Mouse (Mus musculus) embryonic facial prominence, embryonic 11.5 days (tissue): ENCODE measurements around the gene 4921524J17Rik. TPM values are rescaled to one million over a fixed set of nuclear protein-coding genes. Genes with fewer than 3 reads are reported as not detected.

ENCODE experiments used
- ATAC-seq: fragments of 200-750 bp; cut with Nextera tagmentation; replicated peaks from 2 replicates; pipeline ENCODE4 v1.8.0; 2017; ENCODE audit warnings: low read depth; ENCODE audit not compliant: insufficient number of reproducible peaks, low FRiP score, low TSS enrichment
- DNase-seq: peaks from one replicate; pipeline ENCODE4 v3.0.0-alpha.2; 2015; ENCODE audit warnings: low spot score
- H3K27ac ChIP-seq: fragments of 300-500 bp; sonication (generic); replicated peaks from 2 replicates; pipeline ENCODE4 v1.5.1; 2014; ENCODE audit warnings: mild to moderate bottlenecking, low read depth, low read length, control low read depth
- H3K27me3 ChIP-seq: fragments of 300-500 bp; sonication (generic); 2 replicates; pipeline ENCODE4 v1.6.1; 2014; ENCODE audit warnings: mild to moderate bottlenecking, low read length, moderate library complexity, mixed read lengths; ENCODE audit not compliant: control insufficient read depth, insufficient read depth
- H3K36me3 ChIP-seq: fragments of 300-500 bp; sonication (generic); replicated peaks from 2 replicates; pipeline ENCODE4 v1.6.1; 2014; ENCODE audit warnings: low read depth, mild to moderate bottlenecking, low read length, moderate library complexity, mixed read lengths; ENCODE audit not compliant: control insufficient read depth, insufficient read depth
- H3K4me1 ChIP-seq: fragments of 300-500 bp; sonication (generic); 2 replicates; pipeline ENCODE4 v1.6.1; 2014; ENCODE audit warnings: low read length, mixed read lengths; ENCODE audit not compliant: control insufficient read depth, insufficient read depth
- H3K4me2 ChIP-seq: fragments of 300-500 bp; sonication (generic); 2 replicates; pipeline ENCODE4 v1.6.1; 2014; ENCODE audit warnings: low read depth, mild to moderate bottlenecking, control low read depth, low read length, moderate library complexity
- H3K4me3 ChIP-seq: fragments of 300-500 bp; sonication (generic); 2 replicates; pipeline ENCODE4 v1.5.1; 2014; ENCODE audit warnings: low read depth, low read length, control low read depth
- H3K9ac ChIP-seq: fragments of 300-500 bp; sonication (generic); replicated peaks from 2 replicates; pipeline ENCODE4 v1.6.1; 2014; ENCODE audit warnings: mild to moderate bottlenecking, control low read depth, low read length
- H3K9me3 ChIP-seq: fragments of 300-500 bp; sonication (generic); replicated peaks from 2 replicates; pipeline ENCODE4 v1.6.1; 2016; ENCODE audit warnings: mild to moderate bottlenecking, low read length, inconsistent platforms, mixed read lengths; ENCODE audit not compliant: control insufficient read depth
- WGBS: fragments of 180-500 bp; shearing (Covaris S2); extraction: QIAGEN DNeasy Blood & Tissue Kit; methylation state at CpG from one replicate; pipeline ENCODE4 v1.1.7; 2014; 5-methylcytosine and 5-hydroxymethylcytosine counted together
- polyA plus RNA-seq: library from polyadenylated mRNA; unstranded; fragments of >200 nt; fragmentation: Nextera tagmentation; extraction: Ambion mirVana; gene quantifications from 2 replicates; pipeline ENCODE4 v1.2.1, GENCODE M21; 2014

Gene 4921524J17Rik
- polyA plus RNA-seq, 1 experiment from 2014 or later: 65.5 TPM

- Histone ChIP-seq H3K4me2 (no peak overlapping the region), H3K36me3 (no peaks in the 10 kb centered on the region), H3K4me1 (no peaks in the 10 kb centered on the region), H3K9me3 (no peaks in the 10 kb centered on the region), H3K27ac (no peak overlapping the region), H3K4me3 (no peak overlapping the region), H3K27me3 (no peaks in the 10 kb centered on the region), H3K9ac (no peak overlapping the region)
- WGBS: 53% methylated on average over 6 of the region's 6 CpGs
- DNase-seq: no peak
- no peak for ATAC-seq
These were observed 40.2 kb upstream of the 4921524J17Rik start for GRCm38 (mm10) chr8:85472800-85473199.

DNA sequence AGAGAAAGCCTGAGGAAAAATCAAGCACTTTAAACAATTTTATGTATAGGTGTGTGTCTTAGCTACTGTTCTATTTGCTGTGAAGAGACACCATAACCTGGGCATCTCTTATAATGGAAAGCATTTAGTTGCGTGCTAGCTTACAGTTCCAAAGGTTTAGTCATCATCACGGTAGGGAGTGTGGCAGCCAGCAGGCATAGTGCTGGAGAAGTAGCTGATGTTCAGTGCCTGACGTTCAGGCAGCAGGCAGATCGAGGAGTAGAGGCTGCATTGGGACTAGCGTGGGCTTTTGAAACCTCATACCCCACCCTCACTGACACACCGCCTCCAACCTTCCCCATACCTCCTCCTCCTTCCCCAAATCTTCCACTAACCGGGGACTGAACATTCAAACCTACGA, 38.1 kb upstream of the 4921524J17Rik start:
- H3K4me3 ChIP-seq: no peak overlapping the region
- H3K9ac ChIP-seq: no peak overlapping the region
- no peaks in the 10 kb centered on the region for H3K4me1 ChIP-seq
- no peak overlapping the region for H3K4me2 ChIP-seq
- no peaks in the 10 kb centered on the region for H3K36me3 ChIP-seq
- DNase-seq: no peak
- H3K9me3 ChIP-seq: no peaks in the 10 kb centered on the region
- WGBS: 83% methylated on average over 8 of the region's 8 CpGs
- H3K27me3 ChIP-seq: no peaks in the 10 kb centered on the region
- ATAC-seq: no peak
- no peak overlapping the region for H3K27ac ChIP-seq

DNA sequence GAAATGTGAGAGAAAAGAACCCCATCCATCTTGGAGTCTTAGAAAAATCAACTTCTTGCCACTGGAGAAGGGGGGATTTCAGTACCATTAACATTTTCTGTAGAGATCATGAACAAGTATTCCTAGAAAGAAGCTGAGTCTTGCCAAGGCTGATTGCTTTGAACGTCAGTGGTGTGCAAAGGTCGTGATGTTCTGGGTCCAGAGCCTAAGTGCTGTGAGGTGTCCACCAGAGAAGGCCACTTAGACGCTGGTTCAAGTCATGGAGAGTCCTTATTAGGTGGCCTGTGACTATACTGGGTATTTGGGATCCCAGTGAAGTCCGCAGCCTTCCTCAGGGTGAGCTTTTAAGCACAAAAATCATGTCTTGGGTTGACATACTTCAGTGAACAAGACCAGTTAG, 33.4 kb upstream of the 4921524J17Rik start:
- Histone ChIP-seq H3K4me1 (no peaks in the 10 kb centered on the region), H3K4me2 (no peak overlapping the region), H3K36me3 (no peaks in the 10 kb centered on the region), H3K9ac (no peak overlapping the region), H3K27me3 (no peaks in the 10 kb centered on the region), H3K27ac (no peak overlapping the region), H3K4me3 (no peak overlapping the region), H3K9me3 (no peaks in the 10 kb centered on the region)
- WGBS: 89% methylated on average over 4 of the region's 4 CpGs
- ATAC-seq (no peak), DNase-seq (no peak)

DNA sequence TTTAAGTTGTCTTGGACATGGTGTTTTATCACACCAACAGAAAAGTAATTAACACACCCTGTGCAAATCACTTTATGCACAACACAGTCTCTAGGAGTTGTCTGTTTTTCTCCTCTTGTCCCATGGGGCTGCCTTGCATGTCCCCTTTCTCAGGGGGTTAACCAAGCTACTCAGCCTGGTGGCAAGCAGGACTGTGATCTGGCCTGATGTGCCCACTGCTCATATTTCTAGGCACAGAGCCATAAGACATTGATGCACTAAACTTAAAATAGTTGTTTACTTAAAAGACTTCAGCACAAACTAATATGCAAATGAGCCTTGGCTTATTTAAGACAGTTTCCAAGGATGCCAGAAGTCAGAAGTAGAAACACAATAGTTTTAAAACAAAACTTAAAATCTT, 31.7 kb upstream of the 4921524J17Rik start:
- Histone ChIP-seq H3K4me2 (no peak overlapping the region), H3K9ac (no peak overlapping the region), H3K27ac (no peak overlapping the region), H3K4me1 (no peaks in the 10 kb centered on the region), H3K27me3 (no peaks in the 10 kb centered on the region), H3K9me3 (no peaks in the 10 kb centered on the region), H3K36me3 (no peaks in the 10 kb centered on the region), H3K4me3 (no peak overlapping the region)
- ATAC-seq (no peak), DNase-seq (no peak)

DNA sequence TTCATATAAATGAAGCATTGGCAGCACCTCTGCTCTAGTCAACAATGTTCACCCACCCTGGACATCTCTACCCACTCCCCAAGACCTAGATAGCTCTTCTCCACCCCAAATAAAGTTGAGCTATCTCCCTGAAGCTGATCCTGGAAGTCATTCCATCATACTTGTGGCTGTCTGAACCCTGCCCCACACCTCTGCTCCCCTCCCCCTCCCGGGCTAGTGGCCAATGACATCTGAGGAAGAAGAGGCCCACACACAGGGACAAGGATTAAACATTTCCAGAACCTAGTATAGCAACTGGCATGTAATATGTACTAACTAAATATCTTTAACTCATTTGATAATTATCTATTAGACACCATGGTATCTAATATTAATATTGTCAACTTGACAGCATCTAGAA, 29.8 kb upstream of the 4921524J17Rik start:
- Histone ChIP-seq H3K4me3 (no peak overlapping the region), H3K4me1 (no peaks in the 10 kb centered on the region), H3K27ac (no peak overlapping the region), H3K36me3 (no peaks in the 10 kb centered on the region), H3K9me3 (no peaks in the 10 kb centered on the region), H3K27me3 (no peaks in the 10 kb centered on the region), H3K4me2 (no peak overlapping the region), H3K9ac (no peak overlapping the region)
- no peak for ATAC-seq
- DNase-seq: no peak
- WGBS: 82% methylated on average over 1 of the region's 1 CpGs

DNA sequence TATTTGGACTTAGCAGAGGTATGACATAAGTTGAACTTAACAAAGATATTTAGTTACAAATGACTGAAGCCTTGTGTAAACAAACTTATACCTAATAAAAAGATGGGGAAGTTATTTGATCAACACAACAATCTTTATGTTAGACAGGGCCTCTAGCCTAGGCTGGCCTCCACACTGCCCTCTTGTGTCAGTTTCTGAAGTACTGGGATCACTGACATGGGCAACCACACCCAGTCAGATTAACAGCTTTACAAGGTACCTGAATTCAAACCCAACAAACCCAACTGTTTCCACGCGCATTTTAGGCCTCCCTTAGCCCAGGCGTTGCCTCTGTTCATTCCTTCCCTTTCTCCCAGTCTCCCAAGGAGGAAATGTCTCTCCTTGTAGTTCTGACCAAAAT, 28.7 kb upstream of the 4921524J17Rik start:
- H3K4me2 ChIP-seq: no peak overlapping the region
- no peaks in the 10 kb centered on the region for H3K9me3 ChIP-seq
- no peaks in the 10 kb centered on the region for H3K36me3 ChIP-seq
- H3K4me1 ChIP-seq: no peaks in the 10 kb centered on the region
- H3K27me3 ChIP-seq: no peaks in the 10 kb centered on the region
- ATAC-seq (no peak), DNase-seq (peak; percentile 23)
- no peak overlapping the region for H3K4me3 ChIP-seq
- 80% methylated on average over 3 of the region's 3 CpGs for WGBS
- H3K27ac ChIP-seq: no peak overlapping the region
- no peak overlapping the region for H3K9ac ChIP-seq

DNA sequence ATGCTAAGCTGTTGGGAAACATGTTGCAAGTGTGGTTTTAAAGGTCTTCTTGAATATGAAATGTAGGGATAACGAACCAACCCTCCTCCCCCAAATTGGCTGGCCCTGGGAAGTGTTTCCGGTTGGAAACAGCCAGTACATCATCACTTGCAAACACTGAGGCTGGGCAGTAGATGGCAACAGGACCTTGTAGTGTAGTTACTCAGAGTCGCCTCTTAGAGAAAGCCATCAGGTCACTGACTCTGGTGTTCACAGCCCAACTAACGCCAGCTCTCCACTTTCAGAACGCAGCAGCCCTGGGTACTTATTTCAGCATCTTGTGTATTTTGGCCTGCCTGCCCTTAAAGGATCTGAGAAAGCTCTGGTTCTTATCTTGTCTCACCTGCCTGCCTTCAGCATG, 28.2 kb upstream of the 4921524J17Rik start:
- WGBS: 34% methylated on average over 5 of the region's 5 CpGs
- Histone ChIP-seq H3K4me1 (no peaks in the 10 kb centered on the region), H3K4me2 (no peak overlapping the region), H3K27me3 (no peaks in the 10 kb centered on the region), H3K9ac (no peak overlapping the region), H3K4me3 (no peak overlapping the region), H3K9me3 (no peaks in the 10 kb centered on the region), H3K36me3 (no peaks in the 10 kb centered on the region), H3K27ac (no peak overlapping the region)
- ATAC-seq (no peak), DNase-seq (no peak)

GRCm38 (mm10) chr8:85459582-85459981, 26.9 kb upstream of the 4921524J17Rik start:
- Histone ChIP-seq H3K27me3 (no peaks in the 10 kb centered on the region), H3K4me1 (no peaks in the 10 kb centered on the region), H3K36me3 (no peaks in the 10 kb centered on the region), H3K9me3 (no peaks in the 10 kb centered on the region), H3K9ac (no peak overlapping the region), H3K27ac (no peak overlapping the region), H3K4me2 (no peak overlapping the region), H3K4me3 (no peak overlapping the region)
- ATAC-seq (no peak), DNase-seq (no peak)
- WGBS: 75% methylated on average over 3 of the region's 3 CpGs
